Mouse (Mus musculus) E14TG2a.4 (cell line): ENCODE results near the gene Rbms2.

ENCODE experiments used
- H3K27me3 ChIP-seq: 2 replicates; pipeline ENCODE4 v1.6.1; 2014; ENCODE audit warnings: low read length, control low read depth; ENCODE audit not compliant: insufficient read depth
- H3K36me3 ChIP-seq: 2 replicates; pipeline ENCODE4 v1.6.1; 2014; ENCODE audit warnings: low read length, control low read depth; ENCODE audit not compliant: insufficient read depth
- H3K4me1 ChIP-seq: replicated peaks from 2 replicates; pipeline ENCODE4 v1.6.1; 2014; ENCODE audit warnings: low read depth, low read length, control low read depth
- H3K4me3 ChIP-seq: replicated peaks from 2 replicates; pipeline ENCODE4 v1.5.1; 2014; ENCODE audit warnings: mild to moderate bottlenecking, low read length
- H3K9me3 ChIP-seq: 2 replicates; pipeline ENCODE4 v1.6.1; 2014; ENCODE audit warnings: low read length, control low read depth
- CTCF ChIP-seq: conservative IDR thresholded peaks from 2 replicates; pipeline ENCODE4 v1.5.1; 2014; ENCODE audit warnings: low read length
- NANOG ChIP-seq: IDR thresholded peaks from 2 replicates; pipeline ENCODE4 v1.6.1; 2014; ENCODE audit warnings: borderline replicate concordance, low read length, mixed read lengths
- POU5F1 ChIP-seq: IDR thresholded peaks from 2 replicates; pipeline ENCODE4 v1.6.1; 2014; ENCODE audit warnings: low read length, borderline replicate concordance

Rbms2 gene

GRCm38 (mm10) chr10:128133650-128134332, 46.3 kb downstream of the Rbms2 start:
- Histone ChIP-seq H3K4me1 (peaks cover 61% of the 10 kb centered on the region), H3K36me3 (peaks cover 64% of the 10 kb centered on the region), H3K9me3 (no peaks in the 10 kb centered on the region), H3K27me3 (no peaks in the 10 kb centered on the region), H3K4me3 (0 out of 2 replicates have a peak overlapping the region, but pooled peaks have one; percentile 13)
- TF ChIP-seq CTCF: no peak
- peak; percentile 5; the same call in 1 of the 2 replicates for TF ChIP-seq NANOG

GRCm38 (mm10) chr10:128131812-128132211, 48.3 kb downstream of the Rbms2 start:
- H3K4me3 ChIP-seq: no peak overlapping the region
- no peaks in the 10 kb centered on the region for H3K9me3 ChIP-seq
- peaks cover 67% of the 10 kb centered on the region for H3K36me3 ChIP-seq
- H3K4me1 ChIP-seq: peaks cover 71% of the 10 kb centered on the region
- H3K27me3 ChIP-seq: no peaks in the 10 kb centered on the region
- TF ChIP-seq CTCF (no peak), NANOG (no peak), POU5F1 (no peak)

GRCm38 (mm10) chr10:128131297-128131696, 48.8 kb downstream of the Rbms2 start:
- H3K4me1 ChIP-seq: peaks cover 76% of the 10 kb centered on the region
- no peak for TF ChIP-seq CTCF
- no peak for TF ChIP-seq NANOG
- no peak for TF ChIP-seq POU5F1
- H3K27me3 ChIP-seq: no peaks in the 10 kb centered on the region
- no peak overlapping the region for H3K4me3 ChIP-seq
- H3K9me3 ChIP-seq: no peaks in the 10 kb centered on the region
- peaks cover 73% of the 10 kb centered on the region for H3K36me3 ChIP-seq

GRCm38 (mm10) chr10:128128143-128128542, 52.0 kb downstream of the Rbms2 start:
- Histone ChIP-seq H3K36me3 (peaks cover 89% of the 10 kb centered on the region), H3K4me1 (peaks cover 89% of the 10 kb centered on the region), H3K27me3 (no peaks in the 10 kb centered on the region), H3K9me3 (no peaks in the 10 kb centered on the region), H3K4me3 (peak overlapping the region; percentile 7; the same call in 1 of the 2 replicates)
- TF ChIP-seq CTCF: no peak
- TF ChIP-seq POU5F1: no peak
- no peak for TF ChIP-seq NANOG

GRCm38 (mm10) chr10:128127497-128127896, 52.6 kb downstream of the Rbms2 start:
- peaks cover 95% of the 10 kb centered on the region for H3K36me3 ChIP-seq
- H3K27me3 ChIP-seq: no peaks in the 10 kb centered on the region
- H3K4me3 ChIP-seq: peak overlapping the region; percentile 7; the same call in 1 of the 2 replicates
- H3K9me3 ChIP-seq: no peaks in the 10 kb centered on the region
- peaks cover 85% of the 10 kb centered on the region for H3K4me1 ChIP-seq
- no peak for TF ChIP-seq NANOG
- no peak for TF ChIP-seq POU5F1
- TF ChIP-seq CTCF: no peak

GRCm38 (mm10) chr10:128125951-128126350, 54.1 kb downstream of the Rbms2 start:
- H3K4me3 ChIP-seq: no peak overlapping the region
- peaks cover 97% of the 10 kb centered on the region for H3K36me3 ChIP-seq
- H3K9me3 ChIP-seq: no peaks in the 10 kb centered on the region
- no peaks in the 10 kb centered on the region for H3K27me3 ChIP-seq
- TF ChIP-seq POU5F1: no peak
- no peak for TF ChIP-seq CTCF
- no peak for TF ChIP-seq NANOG
- H3K4me1 ChIP-seq: peaks cover 73% of the 10 kb centered on the region

GRCm38 (mm10) chr10:128124831-128125230, 55.3 kb downstream of the Rbms2 start:
- no peak overlapping the region for H3K4me3 ChIP-seq
- H3K36me3 ChIP-seq: peaks cover 97% of the 10 kb centered on the region
- peaks cover 70% of the 10 kb centered on the region for H3K4me1 ChIP-seq
- no peak for TF ChIP-seq CTCF
- TF ChIP-seq NANOG: no peak
- TF ChIP-seq POU5F1: no peak
- H3K27me3 ChIP-seq: no peaks in the 10 kb centered on the region
- H3K9me3 ChIP-seq: no peaks in the 10 kb centered on the region

- Histone ChIP-seq H3K4me1 (peaks cover 63% of the 10 kb centered on the region), H3K36me3 (peaks cover 99% of the 10 kb centered on the region)
- TF ChIP-seq CTCF (no peak), NANOG (no peak), POU5F1 (no peak)
Measured at GRCm38 (mm10) chr10:128123833-128124232, 56.3 kb downstream of the Rbms2 start.

More at GRCm38 (mm10) chr10:128123833-128124232, 56.3 kb downstream of the Rbms2 start:
- H3K27me3 ChIP-seq: no peaks in the 10 kb centered on the region
- no peaks in the 10 kb centered on the region for H3K9me3 ChIP-seq
- 0 out of 2 replicates have a peak overlapping the region, but pooled peaks have one; percentile 14 for H3K4me3 ChIP-seq
